ENCODE assay signal across 14 mouse cellular contexts in genomic region chr3:144384648-144385047, GRCm38 (mm10).
"Had no signal": no experiment of that assay in that cellular context is flagged by ENCODE, and none has a peak within 500 bp of the region (broad histone marks: within the 10 kb centered on the region; RNA-seq: fewer than 3 reads in every experiment).

No protein-coding gene starts in this region.

- ATAC-seq: midbrain, embryonic 15.5 days had no signal

- H3K4me2 ChIP-seq: liver, embryonic 15.5 days; lung, embryonic 14.5 days; midbrain, embryonic 12.5 days; midbrain, embryonic 15.5 days; neural tube, embryonic 12.5 days; stomach, embryonic 15.5 days had no signal

- H3K9me3 ChIP-seq: liver, embryonic 15.5 days; midbrain, embryonic 12.5 days; midbrain, embryonic 15.5 days; neural tube, embryonic 12.5 days; stomach, embryonic 15.5 days had no signal

- DNase-seq: lung, adult 18-20 months; lung, embryonic 14.5 days; lung, postnatal 10 days; lung, postnatal 4 days; right cerebral cortex, postnatal 14 days; thymus, adult 2 months; thymus, postnatal 25 days; thymus, postnatal 4 days had no signal

- H3K27ac ChIP-seq: liver, embryonic 15.5 days; midbrain, embryonic 12.5 days; midbrain, embryonic 15.5 days; neural tube, embryonic 12.5 days; stomach, embryonic 15.5 days; stomach, postnatal 0 days had no signal

- H3K27me3 ChIP-seq: liver, embryonic 15.5 days; midbrain, embryonic 15.5 days; stomach, embryonic 15.5 days had no signal

- H3K36me3 ChIP-seq: liver, embryonic 15.5 days; midbrain, embryonic 12.5 days; midbrain, embryonic 15.5 days; neural tube, embryonic 12.5 days; stomach, embryonic 15.5 days had no signal

- H3K9ac ChIP-seq: liver, embryonic 15.5 days; lung, embryonic 14.5 days; midbrain, embryonic 12.5 days; midbrain, embryonic 15.5 days; neural tube, embryonic 12.5 days; stomach, embryonic 15.5 days had no signal

- H3K4me1 ChIP-seq: stomach, embryonic 15.5 days had no signal

- H3K4me3 ChIP-seq: liver, embryonic 15.5 days; midbrain, embryonic 12.5 days; midbrain, embryonic 15.5 days; neural tube, embryonic 12.5 days; stomach, embryonic 15.5 days had no signal
